Mouse (Mus musculus) testis, adult 10 weeks (tissue): Measurements from ENCODE around the gene Pitx2. TPM values are rescaled to one million over a fixed set of nuclear protein-coding genes. Genes with fewer than 3 reads are reported as not detected.

Experiments used
- polyA plus RNA-seq: library from polyadenylated mRNA; stranded (reverse); fragments of 350-450 nt; fragmentation: Illumina TruSeq; extraction: RNeasy Lipid Tissue Mini Kit (QIAGEN cat#74804); gene quantifications from one replicate; pipeline ENCODE4 v1.2.3, GENCODE M21; 2014; ENCODE audit warnings: low read depth, low replicate concordance

The Pitx2 gene
- polyA plus RNA-seq, result 2.7 TPM

DNA sequence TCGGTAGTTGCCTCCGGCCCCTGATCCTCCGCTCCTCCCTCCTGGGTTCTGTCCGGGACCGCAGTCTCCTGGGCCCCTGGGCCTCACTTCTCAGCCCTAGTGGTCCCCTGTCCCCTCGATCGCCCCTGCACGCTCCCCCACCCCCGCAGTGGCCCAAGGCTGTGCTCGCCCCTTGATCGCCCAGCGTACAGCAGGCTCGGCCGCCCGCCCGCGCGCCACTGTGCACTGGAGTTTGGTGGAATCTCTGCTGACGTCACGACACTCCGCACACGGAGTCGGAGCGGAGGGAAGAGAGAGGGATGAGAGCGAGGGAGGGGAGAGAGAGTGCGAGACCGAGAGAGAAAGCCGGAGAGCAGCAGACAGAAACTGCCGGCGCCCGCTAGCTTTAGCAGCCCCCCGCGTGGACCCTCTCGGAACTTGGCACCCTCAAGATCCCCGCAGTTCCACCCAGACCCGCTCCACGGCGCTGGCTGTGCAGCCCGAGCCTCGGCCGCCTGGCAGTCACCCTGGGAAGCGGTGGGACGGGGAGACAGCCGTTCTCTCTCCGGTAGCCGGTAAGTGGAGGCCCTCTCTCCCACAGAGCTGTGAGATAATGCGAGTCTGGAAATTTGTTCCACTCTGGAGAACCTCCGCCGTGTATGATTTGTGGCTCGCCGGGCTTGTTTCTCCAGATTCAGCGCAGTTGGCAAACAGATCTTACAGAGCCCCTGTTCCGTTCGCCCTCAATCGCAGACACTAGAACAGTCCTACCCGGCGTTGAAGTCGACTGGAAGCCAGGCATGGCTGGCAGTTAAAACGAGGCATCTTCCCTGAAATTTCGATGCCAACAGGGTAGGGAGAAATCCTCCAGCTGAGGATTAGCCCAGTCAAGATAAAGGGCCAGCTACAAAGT is at the start of gene Pitx2:
Gene Pitx2 (plus strand): TSS at position 270 of the 892 bp plus-strand sequence.

Other genes starting within 250 kb of the Pitx2 start
- gene Enpep, start 132.8 kb downstream of the Pitx2 start, polyA plus RNA-seq, result 0.98 TPM